Mouse (Mus musculus) neural tube, embryonic 13.5 days (tissue): Measurements from ENCODE around the gene Blnk. TPM values are rescaled to one million over a fixed set of nuclear protein-coding genes. Genes with fewer than 3 reads are reported as not detected.
A peak's percentile ranks its signal among the peaks of the same experiment; 100 is the strongest.

Source experiments
- ATAC-seq: fragments of 200-750 bp; cut with Nextera tagmentation; 2 replicates; pipeline ENCODE4 v1.8.0; 2017; ENCODE audit warnings: low read depth, mild to moderate bottlenecking, moderate TSS enrichment, moderate library complexity
- H3K27ac ChIP-seq: fragments of 300-500 bp; sonication (generic); replicated peaks from 2 replicates; pipeline ENCODE4 v1.5.1; 2015; ENCODE audit warnings: moderate library complexity, mild to moderate bottlenecking, inconsistent platforms
- H3K27me3 ChIP-seq: fragments of 300-500 bp; sonication (generic); 2 replicates; pipeline ENCODE4 v1.6.1; 2015; ENCODE audit warnings: mild to moderate bottlenecking, inconsistent platforms
- H3K36me3 ChIP-seq: fragments of 300-500 bp; sonication (generic); 2 replicates; pipeline ENCODE4 v1.6.1; 2015; ENCODE audit warnings: mild to moderate bottlenecking, inconsistent platforms
- H3K4me1 ChIP-seq: fragments of 300-500 bp; sonication (generic); replicated peaks from 2 replicates; pipeline ENCODE4 v1.6.1; 2015; ENCODE audit warnings: inconsistent platforms
- H3K4me2 ChIP-seq: fragments of 300-500 bp; sonication (generic); 2 replicates; pipeline ENCODE4 v1.6.1; 2015; ENCODE audit warnings: inconsistent platforms, mild to moderate bottlenecking, moderate library complexity
- H3K4me3 ChIP-seq: fragments of 300-500 bp; sonication (generic); 2 replicates; pipeline ENCODE4 v1.5.1; 2015; ENCODE audit warnings: mild to moderate bottlenecking, inconsistent platforms
- H3K9ac ChIP-seq: fragments of 300-500 bp; sonication (generic); 2 replicates; pipeline ENCODE4 v1.6.1; 2015; ENCODE audit warnings: moderate library complexity, mild to moderate bottlenecking, inconsistent platforms
- H3K9me3 ChIP-seq: fragments of 300-500 bp; sonication (generic); 2 replicates; pipeline ENCODE4 v1.6.1; 2016; ENCODE audit warnings: inconsistent platforms
- WGBS: fragments of 180-500 bp; shearing (Covaris S2); methylation state at CpG from one replicate; pipeline ENCODE4 v1.1.7; 2015; 5-methylcytosine and 5-hydroxymethylcytosine counted together
- polyA plus RNA-seq: library from polyadenylated mRNA; unstranded; fragments of >200 nt; fragmentation: Nextera tagmentation; extraction: Ambion mirVana; gene quantifications from 2 replicates; pipeline ENCODE4 v1.2.1, GENCODE M21; 2015

Gene Blnk
- polyA plus RNA-seq, 1 experiment from 2014 or later = 0.64 TPM

DNA sequence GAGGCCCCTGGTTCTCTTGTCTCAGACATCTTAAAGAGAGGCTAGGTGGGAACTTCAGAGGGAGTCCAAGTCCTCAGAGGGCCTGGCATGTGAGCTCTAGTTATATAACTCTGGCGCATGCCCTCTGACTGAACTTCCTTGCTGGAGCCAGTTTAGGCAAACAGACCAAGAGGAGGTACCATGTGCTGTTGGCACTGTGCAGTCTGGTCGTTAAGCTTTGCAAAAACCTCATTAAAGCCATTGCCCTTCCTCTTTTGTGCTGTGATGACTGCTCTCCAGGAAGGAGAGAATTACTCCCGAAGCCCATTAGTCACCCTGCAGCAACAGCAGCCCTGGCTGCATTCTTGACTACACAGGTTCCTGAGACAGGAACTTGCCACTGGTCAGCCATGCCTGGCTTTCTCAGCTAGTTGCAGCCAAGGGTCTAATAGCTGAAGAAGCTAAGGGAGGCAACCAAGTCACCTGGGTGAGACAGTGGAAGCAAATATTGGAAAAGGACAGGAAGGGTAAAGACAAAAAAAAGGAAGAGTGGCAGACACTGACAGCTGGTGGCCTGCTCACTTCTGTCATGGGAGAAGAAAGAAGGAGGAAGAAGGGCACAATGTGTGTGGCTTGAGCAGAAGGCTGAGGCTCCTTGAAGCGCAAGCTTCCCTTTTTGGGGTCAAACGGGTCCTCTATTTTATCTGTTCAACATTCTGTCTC, 4.3 kb upstream of the Blnk start:
- 40% methylated on average over 5 of the region's 5 CpGs for WGBS
- H3K27me3 ChIP-seq = no peaks in the 10 kb centered on the region
- no peaks in the 10 kb centered on the region for H3K36me3 ChIP-seq
- 0 out of 2 replicates have a peak, but pooled peaks cover 2% of the 10 kb centered on the region for H3K9me3 ChIP-seq
- H3K9ac ChIP-seq = no peak overlapping the region
- no peak overlapping the region for H3K4me3 ChIP-seq
- no peak overlapping the region for H3K27ac ChIP-seq
- H3K4me2 ChIP-seq = no peak overlapping the region
- no peaks in the 10 kb centered on the region for H3K4me1 ChIP-seq
- ATAC-seq = no peak

DNA sequence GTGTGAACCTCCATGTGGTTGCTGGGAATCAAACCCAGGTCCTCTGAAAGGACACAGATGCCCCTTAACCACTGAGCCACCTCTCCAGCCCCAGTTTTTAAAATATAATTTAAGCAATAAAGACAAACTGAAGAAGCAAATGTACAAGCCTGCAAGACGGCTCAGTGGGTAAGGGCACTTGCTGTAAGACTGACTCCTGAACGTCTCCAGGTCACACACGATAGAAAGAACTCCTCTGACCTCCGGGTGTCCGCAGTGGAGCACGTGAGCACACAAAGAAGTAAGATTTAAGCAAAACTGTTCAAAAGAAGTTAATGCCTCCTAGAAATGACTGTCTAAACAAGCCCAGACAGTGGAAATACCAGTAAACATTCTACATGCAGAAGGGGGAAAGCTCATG, 2.4 kb upstream of the Blnk start:
- Histone ChIP-seq H3K9ac (no peak overlapping the region), H3K9me3 (0 out of 2 replicates have a peak, but pooled peaks cover 2% of the 10 kb centered on the region), H3K4me3 (no peak overlapping the region), H3K36me3 (no peaks in the 10 kb centered on the region), H3K4me1 (peaks cover 11% of the 10 kb centered on the region), H3K27me3 (no peaks in the 10 kb centered on the region), H3K4me2 (no peak overlapping the region), H3K27ac (no peak overlapping the region)
- ATAC-seq = no peak
- WGBS = 91% methylated on average over 6 of the region's 6 CpGs

DNA sequence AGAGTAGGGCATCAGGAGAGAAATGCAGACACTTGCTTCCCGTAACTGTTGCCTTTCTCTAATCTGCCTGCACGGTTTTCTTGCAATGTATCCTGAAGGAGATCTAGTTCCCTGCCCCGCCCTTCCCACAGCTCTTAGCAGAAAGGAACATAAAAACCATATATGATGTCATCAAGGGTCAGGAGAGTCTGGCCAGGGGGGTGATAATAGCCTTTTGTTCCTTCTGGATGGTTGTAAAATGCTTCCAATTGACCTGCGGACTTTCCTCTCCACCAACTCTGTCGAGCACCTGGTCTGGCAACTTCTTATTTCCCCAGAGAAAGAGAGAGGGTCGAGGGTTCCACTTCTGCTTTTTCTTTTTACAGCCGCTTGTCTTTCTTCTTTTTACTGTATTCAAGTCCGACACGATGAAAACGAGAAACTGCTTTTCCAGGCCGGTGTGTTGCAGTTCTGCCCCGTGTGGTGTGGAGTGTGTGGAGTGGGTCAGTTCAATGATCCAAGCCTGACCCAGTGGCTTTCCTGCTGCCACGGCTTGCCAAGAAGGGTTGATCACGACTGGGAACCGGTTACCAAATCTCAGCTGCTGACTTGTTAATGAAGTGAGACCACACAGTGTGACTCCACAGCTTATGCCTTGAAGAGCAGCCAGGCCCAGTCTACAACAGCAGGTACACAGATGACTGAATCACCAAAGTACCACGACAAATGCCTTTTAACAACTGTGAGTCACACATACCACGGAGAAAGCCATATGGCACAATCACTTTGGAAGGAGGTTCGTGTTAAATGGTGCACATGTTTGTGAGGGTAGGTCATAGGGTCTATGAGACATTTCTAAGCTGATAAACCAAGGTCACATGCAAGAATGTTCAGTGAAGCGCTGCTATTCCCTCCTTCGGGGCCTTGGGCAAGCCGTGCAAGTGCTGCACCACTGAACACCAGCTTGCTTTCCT, 1.4 kb upstream of the Blnk start:
- Histone ChIP-seq H3K4me2 (no peak overlapping the region), H3K36me3 (no peaks in the 10 kb centered on the region), H3K4me3 (no peak overlapping the region), H3K4me1 (peaks cover 13% of the 10 kb centered on the region), H3K27ac (no peak overlapping the region), H3K27me3 (no peaks in the 10 kb centered on the region), H3K9me3 (no peaks in the 10 kb centered on the region), H3K9ac (no peak overlapping the region)
- 42% methylated on average over 21 of the region's 21 CpGs for WGBS
- ATAC-seq = no peak

DNA sequence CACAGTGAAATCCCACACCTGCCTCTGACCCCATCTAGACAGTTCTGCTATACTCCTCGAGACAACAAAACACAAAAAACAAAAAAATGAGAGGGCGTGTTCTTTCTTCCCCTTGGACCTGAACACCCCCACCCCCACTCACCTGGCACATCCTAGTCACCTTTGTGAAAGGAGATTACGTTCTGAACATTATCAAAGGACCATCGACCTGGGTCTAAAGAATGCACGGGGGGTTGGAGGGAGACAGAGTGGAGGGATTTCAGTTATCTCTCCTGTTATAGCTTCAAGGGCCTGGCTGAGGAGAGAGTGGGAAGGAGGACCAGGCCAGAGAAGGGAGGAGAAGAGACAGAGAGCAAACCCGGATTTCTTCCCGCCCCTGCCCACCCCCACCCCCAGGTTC, 576 bp upstream of the Blnk start:
- H3K9ac ChIP-seq = no peak overlapping the region
- H3K9me3 ChIP-seq = no peaks in the 10 kb centered on the region
- H3K27me3 ChIP-seq = no peaks in the 10 kb centered on the region
- 65% methylated on average over 7 of the region's 7 CpGs for WGBS
- no peaks in the 10 kb centered on the region for H3K36me3 ChIP-seq
- no peak overlapping the region for H3K4me3 ChIP-seq
- ATAC-seq = no peak
- H3K4me2 ChIP-seq = no peak overlapping the region
- H3K27ac ChIP-seq = no peak overlapping the region
- H3K4me1 ChIP-seq = peaks cover 13% of the 10 kb centered on the region

DNA sequence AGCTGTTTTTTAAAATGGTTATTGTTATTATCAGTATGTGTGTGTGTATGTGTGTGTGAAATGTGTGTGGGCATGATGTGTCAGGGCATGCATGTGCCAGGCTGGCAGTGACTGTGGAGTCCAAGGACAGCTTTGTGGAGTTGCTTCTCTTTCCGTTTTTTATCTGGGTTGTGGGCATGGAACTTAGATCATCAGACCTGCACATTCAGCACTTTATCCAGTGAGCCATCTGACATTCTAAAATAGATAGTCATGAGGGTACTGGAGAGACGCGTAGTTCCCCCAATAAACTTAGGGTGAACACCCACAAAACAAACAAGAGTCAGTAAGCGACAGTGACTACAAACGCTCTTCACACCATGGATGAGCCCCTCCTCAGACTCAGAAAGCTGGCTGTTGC, 979 bp downstream of the Blnk start:
- H3K4me2 ChIP-seq = no peak overlapping the region
- no peak overlapping the region for H3K4me3 ChIP-seq
- ATAC-seq = no peak
- H3K4me1 ChIP-seq = peaks cover 13% of the 10 kb centered on the region
- H3K36me3 ChIP-seq = no peaks in the 10 kb centered on the region
- H3K27ac ChIP-seq = no peak overlapping the region
- H3K27me3 ChIP-seq = no peaks in the 10 kb centered on the region
- H3K9me3 ChIP-seq = no peaks in the 10 kb centered on the region
- 84% methylated on average over 5 of the region's 5 CpGs for WGBS
- H3K9ac ChIP-seq = no peak overlapping the region

DNA sequence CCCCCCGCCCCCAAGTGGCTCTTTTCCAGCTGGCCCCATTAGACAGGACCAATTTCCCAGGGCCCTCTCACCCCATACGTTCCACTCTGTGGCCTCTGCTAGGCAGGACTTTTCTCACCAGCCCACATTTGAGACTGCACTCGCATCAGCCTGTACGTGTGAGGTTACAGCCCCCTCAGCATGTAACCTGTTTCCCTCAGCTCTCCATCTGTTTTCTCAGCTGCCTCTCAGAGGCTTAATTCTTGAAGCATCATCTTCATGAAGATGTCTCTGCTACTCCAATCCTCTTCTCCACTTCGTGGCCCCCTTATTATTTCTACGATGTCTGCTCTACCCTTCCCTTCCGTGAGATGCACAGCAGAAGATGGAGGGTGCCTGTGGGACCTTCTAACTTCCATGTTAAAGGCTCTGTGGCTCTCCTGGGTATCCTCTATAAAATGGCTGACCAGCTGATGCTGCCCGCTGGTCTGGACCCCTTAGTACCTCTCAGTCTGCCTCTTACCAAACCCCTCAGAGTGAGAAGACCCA, 1.8 kb downstream of the Blnk start:
- Histone ChIP-seq H3K4me2 (no peak overlapping the region; the same call in 1 of the 2 replicates), H3K36me3 (no peaks in the 10 kb centered on the region), H3K4me3 (no peak overlapping the region), H3K9ac (no peak overlapping the region), H3K4me1 (peaks cover 13% of the 10 kb centered on the region), H3K27ac (no peak overlapping the region), H3K27me3 (no peaks in the 10 kb centered on the region), H3K9me3 (no peaks in the 10 kb centered on the region)
- 46% methylated on average over 8 of the region's 8 CpGs for WGBS
- no peak; the same call in 1 of the 2 replicates for ATAC-seq

DNA sequence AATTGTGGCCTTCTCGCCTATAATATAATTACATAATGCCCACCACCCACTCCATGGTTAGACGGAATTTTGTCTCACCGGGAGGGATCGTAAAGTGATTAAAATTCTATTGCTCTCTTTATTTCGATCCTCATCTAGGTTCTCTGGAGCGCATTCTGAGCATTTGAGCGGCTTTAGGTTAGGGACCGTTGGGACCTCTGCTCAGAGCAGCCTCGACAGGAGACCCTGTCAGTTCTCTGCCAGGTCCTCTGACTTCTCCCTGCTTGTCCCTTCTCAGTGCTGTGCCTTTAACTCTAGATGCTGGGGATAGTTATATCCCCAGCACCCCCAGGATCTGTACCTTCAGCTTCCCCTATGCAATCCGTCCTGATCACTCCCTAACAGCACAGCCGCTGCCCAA, 2.2 kb downstream of the Blnk start:
- 21% methylated on average over 10 of the region's 11 CpGs for WGBS
- Histone ChIP-seq H3K4me2 (peak overlapping the region; percentile 11; the same call in 1 of the 2 replicates), H3K36me3 (no peaks in the 10 kb centered on the region), H3K4me1 (peaks cover 13% of the 10 kb centered on the region), H3K27me3 (no peaks in the 10 kb centered on the region), H3K27ac (no peak overlapping the region), H3K9ac (no peak overlapping the region), H3K4me3 (no peak overlapping the region), H3K9me3 (no peaks in the 10 kb centered on the region)
- ATAC-seq = no peak; the same call in 1 of the 2 replicates

DNA sequence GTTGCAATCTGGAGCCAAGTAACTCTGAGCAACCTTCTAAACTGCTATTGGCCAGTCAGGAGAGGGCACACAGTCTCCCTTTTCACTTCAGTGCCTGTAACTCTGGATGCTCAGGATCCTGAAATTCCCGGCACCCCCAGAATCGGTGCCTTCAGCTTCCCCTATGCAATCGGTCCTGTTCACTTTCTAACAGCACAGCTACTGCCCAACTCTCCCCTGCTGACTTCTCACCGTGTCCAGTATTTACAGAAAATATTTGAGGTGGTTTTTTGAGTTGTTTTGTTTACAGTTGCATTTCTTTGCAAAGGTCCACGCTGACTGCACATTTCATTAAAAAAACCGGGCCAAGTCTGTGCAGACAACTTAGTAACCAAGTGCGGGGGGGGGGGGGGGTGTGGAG, 2.7 kb downstream of the Blnk start:
- 49% methylated on average over 7 of the region's 7 CpGs for WGBS
- H3K9me3 ChIP-seq = no peaks in the 10 kb centered on the region
- H3K36me3 ChIP-seq = no peaks in the 10 kb centered on the region
- no peak overlapping the region for H3K4me3 ChIP-seq
- no peaks in the 10 kb centered on the region for H3K27me3 ChIP-seq
- 0 out of 2 replicates have a peak overlapping the region, but pooled peaks have one; percentile 11 for H3K4me2 ChIP-seq
- peaks cover 13% of the 10 kb centered on the region for H3K4me1 ChIP-seq
- no peak overlapping the region for H3K27ac ChIP-seq
- no peak overlapping the region for H3K9ac ChIP-seq
- no peak for ATAC-seq

DNA sequence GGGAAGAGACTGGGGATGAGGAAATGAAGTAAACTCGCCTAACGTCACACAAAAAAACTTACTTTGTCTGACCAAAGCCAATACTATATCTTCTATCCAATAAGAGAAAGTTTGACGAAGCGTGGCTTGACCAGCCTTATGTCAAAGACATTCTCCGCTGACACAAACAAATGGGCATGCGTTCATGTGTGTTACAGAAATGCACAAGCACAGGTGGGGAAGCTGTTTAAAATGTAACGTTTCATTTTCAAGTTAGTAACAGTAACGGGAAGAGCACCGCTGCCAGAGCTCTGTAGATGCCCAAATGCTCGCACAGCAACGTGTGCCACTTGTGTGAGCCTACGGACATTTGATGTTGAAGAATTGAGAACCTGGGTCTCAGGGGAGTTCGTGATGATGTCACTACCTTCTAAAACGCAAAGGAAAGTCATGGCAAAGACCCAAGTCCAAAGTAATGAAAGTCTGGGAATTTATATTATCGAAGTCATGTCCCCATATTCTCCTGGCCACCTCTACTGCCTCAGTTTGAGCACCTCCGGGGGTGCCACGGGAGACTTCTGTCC, 3.5 kb downstream of the Blnk start:
- H3K9me3 ChIP-seq = no peaks in the 10 kb centered on the region
- peaks cover 13% of the 10 kb centered on the region for H3K4me1 ChIP-seq
- no peak overlapping the region for H3K4me3 ChIP-seq
- ATAC-seq = no peak
- H3K4me2 ChIP-seq = no peak overlapping the region
- H3K36me3 ChIP-seq = no peaks in the 10 kb centered on the region
- WGBS = 91% methylated on average over 17 of the region's 17 CpGs
- H3K27me3 ChIP-seq = no peaks in the 10 kb centered on the region
- no peak overlapping the region for H3K27ac ChIP-seq
- H3K9ac ChIP-seq = no peak overlapping the region

DNA sequence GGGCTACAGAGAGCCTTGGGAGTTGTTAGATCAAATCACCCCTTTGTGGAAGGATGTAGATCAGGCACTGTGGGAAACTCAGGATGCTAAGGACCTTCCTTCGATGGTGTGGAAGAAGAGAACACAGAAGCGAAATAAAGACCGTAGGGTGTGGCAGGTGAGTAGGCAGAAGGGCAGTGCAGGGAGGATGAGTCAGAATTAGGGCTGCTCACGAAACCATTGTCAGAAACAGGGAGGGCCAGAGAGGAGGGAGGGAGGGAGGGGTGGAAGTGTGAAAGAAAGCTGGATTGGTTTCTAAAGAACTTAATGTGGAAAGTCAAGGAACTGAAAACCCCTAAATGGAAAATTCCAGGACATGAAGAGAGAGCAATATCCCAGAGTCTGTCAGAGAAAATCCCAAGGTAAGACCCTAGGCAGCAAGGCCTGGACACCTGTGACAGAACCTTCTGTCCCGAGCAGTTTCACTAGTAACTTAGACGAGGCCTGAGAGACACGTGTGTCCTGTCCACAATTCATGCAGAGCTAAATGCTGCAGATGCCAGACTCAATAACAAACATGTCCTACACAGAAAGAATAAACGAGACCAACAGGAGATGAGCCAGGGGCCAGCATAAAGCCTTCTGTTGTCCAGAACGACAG, 4.3 kb downstream of the Blnk start:
- H3K27ac ChIP-seq = no peak overlapping the region
- no peak for ATAC-seq
- H3K36me3 ChIP-seq = no peaks in the 10 kb centered on the region
- peaks cover 13% of the 10 kb centered on the region for H3K4me1 ChIP-seq
- no peak overlapping the region for H3K9ac ChIP-seq
- 79% methylated on average over 9 of the region's 9 CpGs for WGBS
- no peaks in the 10 kb centered on the region for H3K27me3 ChIP-seq
- H3K4me2 ChIP-seq = no peak overlapping the region
- H3K4me3 ChIP-seq = no peak overlapping the region
- no peaks in the 10 kb centered on the region for H3K9me3 ChIP-seq

DNA sequence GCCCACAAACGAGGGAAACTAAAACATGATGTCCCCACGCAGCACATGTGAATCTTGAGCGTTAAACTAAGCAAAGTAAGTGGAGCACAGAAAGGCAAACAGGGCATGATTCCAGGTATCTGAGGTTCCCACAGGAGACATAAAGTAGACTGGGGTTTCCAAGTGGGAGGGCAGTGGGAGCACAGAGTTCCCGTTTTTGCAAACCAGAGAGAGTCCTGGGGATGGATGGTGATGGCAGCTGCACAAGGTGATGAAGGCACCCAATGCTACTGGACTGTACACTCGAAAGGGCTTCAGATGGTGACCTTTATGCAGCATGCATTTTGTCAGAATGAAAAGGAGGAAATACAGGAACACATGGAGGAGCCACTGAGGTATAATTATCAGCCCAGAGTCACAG, 5.5 kb downstream of the Blnk start:
- Histone ChIP-seq H3K9ac (no peak overlapping the region), H3K4me3 (no peak overlapping the region), H3K4me1 (peaks cover 13% of the 10 kb centered on the region), H3K9me3 (no peaks in the 10 kb centered on the region), H3K27ac (no peak overlapping the region), H3K27me3 (no peaks in the 10 kb centered on the region), H3K36me3 (no peaks in the 10 kb centered on the region), H3K4me2 (no peak overlapping the region)
- WGBS = 85% methylated on average over 5 of the region's 5 CpGs
- no peak for ATAC-seq
